Mouse (Mus musculus) hindbrain, embryonic 15.5 days (tissue): ENCODE results near the gene Ankle2. TPM values are rescaled to one million over a fixed set of nuclear protein-coding genes. Genes with fewer than 3 reads are reported as not detected.

Experiments used
- ATAC-seq: fragments of 200-750 bp; cut with Nextera tagmentation; 2 replicates; pipeline ENCODE4 v1.8.0; 2017; ENCODE audit warnings: low read depth, moderate number of reproducible peaks, moderate TSS enrichment; ENCODE audit not compliant: low FRiP score
- H3K27ac ChIP-seq: fragments of 300-500 bp; sonication (generic); replicated peaks from 2 replicates; pipeline ENCODE4 v1.5.1; 2015; ENCODE audit warnings: mild to moderate bottlenecking, inconsistent platforms
- H3K27me3 ChIP-seq: fragments of 300-500 bp; sonication (generic); 2 replicates; pipeline ENCODE4 v1.6.1; 2015; ENCODE audit warnings: control low read depth, inconsistent platforms
- H3K36me3 ChIP-seq: fragments of 300-500 bp; sonication (generic); 2 replicates; pipeline ENCODE4 v1.6.1; 2015; ENCODE audit warnings: control low read depth, inconsistent platforms
- H3K4me1 ChIP-seq: fragments of 300-500 bp; sonication (generic); replicated peaks from 2 replicates; pipeline ENCODE4 v1.6.1; 2015; ENCODE audit warnings: control low read depth, inconsistent platforms
- H3K4me2 ChIP-seq: fragments of 300-500 bp; sonication (generic); 2 replicates; pipeline ENCODE4 v1.6.1; 2015; ENCODE audit warnings: moderate library complexity, mild to moderate bottlenecking, inconsistent platforms
- H3K4me3 ChIP-seq: fragments of 300-500 bp; sonication (generic); 2 replicates; pipeline ENCODE4 v1.5.1; 2015; ENCODE audit warnings: mild to moderate bottlenecking, inconsistent platforms
- H3K9ac ChIP-seq: fragments of 300-500 bp; sonication (generic); 2 replicates; pipeline ENCODE4 v1.6.1; 2015; ENCODE audit warnings: inconsistent platforms
- H3K9me3 ChIP-seq: fragments of 300-500 bp; sonication (generic); 2 replicates; pipeline ENCODE4 v1.6.1; 2016; ENCODE audit warnings: control low read depth, inconsistent platforms
- WGBS: fragments of 180-500 bp; shearing (Covaris S2); methylation state at CpG from one replicate; pipeline ENCODE4 v1.1.7; 2015; 5-methylcytosine and 5-hydroxymethylcytosine counted together
- polyA plus RNA-seq: library from polyadenylated mRNA; unstranded; fragments of >200 nt; fragmentation: Nextera tagmentation; extraction: Ambion mirVana; gene quantifications from 2 replicates; pipeline ENCODE4 v1.2.1, GENCODE M21; 2015

The Ankle2 gene
- polyA plus RNA-seq, 1 experiment from 2014 or later = 20.5 TPM

GRCm38 (mm10) chr5:110285770-110286445 is 55.1 kb downstream of the Ankle2 start, which contains the start of the genes Pxmp2 and Pole:
TSS of gene Pxmp2 (minus strand) at chr5:110286186.
TSS of gene Pole (plus strand) at chr5:110286306.
- Histone ChIP-seq H3K4me3 (peak within 1 kb of the TSS; percentile 69), H3K4me2 (peak within 1 kb of the TSS; percentile 86), H3K9me3 (no peaks in the 10 kb centered on the region), H3K4me1 (peaks cover 16% of the 10 kb centered on the region), H3K36me3 (0 out of 2 replicates have a peak, but pooled peaks cover 2% of the 10 kb centered on the region), H3K27me3 (no peaks in the 10 kb centered on the region; the same call in 1 of the 2 replicates), H3K9ac (peak within 1 kb of the TSS; percentile 59), H3K27ac (no peak within 1 kb of the TSS)
- WGBS = under 1% methylated on average over 60 of the region's 64 CpGs
- peak; percentile 98 for ATAC-seq

DNA sequence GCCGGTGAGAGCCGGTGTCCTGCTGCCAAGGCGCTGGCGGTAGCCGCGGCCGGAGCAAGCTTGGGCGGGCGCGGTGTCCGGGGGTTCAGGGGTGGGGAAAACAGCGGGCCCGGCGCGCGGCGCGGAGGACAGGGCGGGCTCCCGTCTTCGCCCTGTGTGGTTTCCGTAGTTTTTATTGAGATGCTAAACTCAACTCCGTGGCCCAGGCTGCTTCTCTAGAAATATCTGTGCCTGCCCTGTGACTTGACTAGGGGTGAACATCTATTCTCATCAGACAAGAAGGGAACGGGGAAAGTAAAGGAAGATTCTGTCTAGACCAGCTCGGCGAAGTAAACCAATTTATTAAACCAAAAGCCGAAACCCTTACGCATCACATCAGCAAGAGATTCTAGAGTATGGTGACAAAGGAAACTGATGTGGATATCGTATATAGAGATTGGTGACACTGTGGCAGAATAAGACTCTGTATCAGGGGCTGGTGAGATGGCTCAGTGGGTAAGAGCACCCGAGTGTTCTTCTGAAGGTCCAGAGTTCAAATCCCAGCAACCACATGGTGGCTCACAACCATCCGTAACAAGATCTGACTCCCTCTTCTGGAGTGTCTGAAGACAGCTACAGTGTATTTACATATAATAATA is 55.8 kb downstream of the Ankle2 start:
- 4% methylated on average over 31 of the region's 31 CpGs for WGBS
- Histone ChIP-seq H3K9me3 (no peaks in the 10 kb centered on the region), H3K27me3 (no peaks in the 10 kb centered on the region; the same call in 1 of the 2 replicates), H3K4me1 (peaks cover 16% of the 10 kb centered on the region), H3K27ac (no peak overlapping the region), H3K4me2 (peak overlapping the region; percentile 86), H3K36me3 (peaks cover 7% of the 10 kb centered on the region; the same call in 1 of the 2 replicates), H3K4me3 (peak overlapping the region; percentile 69), H3K9ac (peak overlapping the region; percentile 59)
- no peak; the same call in 1 of the 2 replicates for ATAC-seq

DNA sequence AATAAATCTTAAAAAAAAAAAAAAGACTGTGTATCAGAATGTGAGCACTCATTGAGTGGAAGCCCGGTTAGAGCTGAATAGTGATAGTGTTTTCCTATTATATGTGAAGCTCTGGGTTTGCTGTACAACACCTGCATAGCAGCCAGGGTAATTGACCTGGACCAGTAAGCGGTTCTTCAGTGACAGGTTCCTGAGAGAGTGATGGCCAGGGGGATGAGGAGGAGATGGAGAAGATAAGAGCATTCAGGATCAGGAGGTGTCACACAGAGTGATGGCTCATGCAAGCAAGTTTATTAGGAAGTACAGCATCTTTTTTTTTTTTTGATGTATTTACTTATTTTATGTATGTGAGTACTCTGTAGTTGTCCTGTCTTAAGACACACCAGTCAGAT is 56.3 kb downstream of the Ankle2 start:
- H3K27ac ChIP-seq = no peak overlapping the region
- ATAC-seq = no peak
- H3K27me3 ChIP-seq = no peaks in the 10 kb centered on the region; the same call in 1 of the 2 replicates
- 80% methylated on average over 2 of the region's 2 CpGs for WGBS
- peak overlapping the region; percentile 86 for H3K4me2 ChIP-seq
- no peaks in the 10 kb centered on the region for H3K9me3 ChIP-seq
- no peak overlapping the region for H3K9ac ChIP-seq
- H3K4me3 ChIP-seq = peak overlapping the region; percentile 69
- peaks cover 8% of the 10 kb centered on the region; the same call in 1 of the 2 replicates for H3K36me3 ChIP-seq
- peaks cover 16% of the 10 kb centered on the region for H3K4me1 ChIP-seq

- Histone ChIP-seq H3K9me3 (no peaks in the 10 kb centered on the region), H3K27ac (no peak overlapping the region), H3K9ac (no peak overlapping the region), H3K4me2 (no peak overlapping the region), H3K4me3 (no peak overlapping the region), H3K4me1 (peaks cover 5% of the 10 kb centered on the region; the same call in 1 of the 2 replicates), H3K36me3 (peaks cover 13% of the 10 kb centered on the region; the same call in 1 of the 2 replicates), H3K27me3 (no peaks in the 10 kb centered on the region)
- ATAC-seq = no peak
- WGBS = 93% methylated on average over 1 of the region's 1 CpGs
Observed at GRCm38 (mm10) chr5:110291649-110292048, 60.8 kb downstream of the Ankle2 start.

GRCm38 (mm10) chr5:110296637-110297036 is 65.8 kb downstream of the Ankle2 start:
- H3K9ac ChIP-seq = no peak overlapping the region
- no peaks in the 10 kb centered on the region for H3K4me1 ChIP-seq
- H3K27ac ChIP-seq = no peak overlapping the region
- peaks cover 10% of the 10 kb centered on the region; the same call in 1 of the 2 replicates for H3K36me3 ChIP-seq
- no peaks in the 10 kb centered on the region for H3K9me3 ChIP-seq
- no peak overlapping the region for H3K4me3 ChIP-seq
- H3K4me2 ChIP-seq = no peak overlapping the region
- H3K27me3 ChIP-seq = no peaks in the 10 kb centered on the region
- WGBS = 100% methylated on average over 1 of the region's 1 CpGs
- ATAC-seq = no peak

DNA sequence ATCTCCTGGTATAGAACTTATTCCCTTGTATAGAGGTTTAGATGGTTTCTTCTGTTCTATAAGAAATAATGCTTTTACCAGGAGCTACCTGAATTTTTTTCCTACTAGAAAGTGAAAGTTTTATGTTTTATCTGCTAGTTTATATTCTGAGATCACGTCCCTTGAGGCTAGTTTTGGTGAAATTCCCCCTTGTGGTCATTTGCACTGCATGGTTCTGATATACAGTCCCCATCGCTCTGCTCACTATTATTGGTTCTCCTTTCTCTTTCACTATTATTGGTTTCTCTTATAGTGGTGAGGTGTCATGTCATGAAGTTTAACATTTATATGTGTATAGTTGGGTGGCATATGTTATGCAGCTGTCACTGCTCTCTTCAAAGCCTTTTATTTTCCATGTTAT is 69.8 kb downstream of the Ankle2 start:
- ATAC-seq = no peak
- 96% methylated on average over 2 of the region's 2 CpGs for WGBS
- Histone ChIP-seq H3K27ac (no peak overlapping the region), H3K4me3 (no peak overlapping the region), H3K9ac (no peak overlapping the region), H3K36me3 (peaks cover 16% of the 10 kb centered on the region; the same call in 1 of the 2 replicates), H3K4me2 (no peak overlapping the region), H3K4me1 (no peaks in the 10 kb centered on the region), H3K9me3 (no peaks in the 10 kb centered on the region), H3K27me3 (no peaks in the 10 kb centered on the region)

Other genes starting within 250 kb of the Ankle2 start
- gene Zfp932, start 234.5 kb upstream of the Ankle2 start, polyA plus RNA-seq = 20.3 and 20.5 TPM in 2 replicates
- gene Gm17655, start 158.5 kb upstream of the Ankle2 start, polyA plus RNA-seq = 4.3 and 6.4 TPM in 2 replicates
- 0.29 and 0.35 TPM in 2 replicates for gene Gm35315, start 136.6 kb upstream of the Ankle2 start, polyA plus RNA-seq
- 6.0 and 6.1 TPM in 2 replicates for gene Plcxd1, start 131.0 kb upstream of the Ankle2 start, polyA plus RNA-seq
- 61.1 and 63.6 TPM in 2 replicates for gene Gtpbp6, start 122.8 kb upstream of the Ankle2 start, polyA plus RNA-seq
- gene Zfp605, start 120.9 kb upstream of the Ankle2 start, polyA plus RNA-seq = 13.3 and 16.2 TPM in 2 replicates
- 72.9 and 76.5 TPM in 2 replicates for gene Chfr, start 95.2 kb upstream of the Ankle2 start, polyA plus RNA-seq
- gene Golga3, start 54.3 kb upstream of the Ankle2 start, polyA plus RNA-seq = 23.2 and 24.8 TPM in 2 replicates
- 91.4 and 97.9 TPM in 2 replicates for gene Pgam5, start 38.9 kb downstream of the Ankle2 start, polyA plus RNA-seq
- 11.9 TPM in 2 replicates for gene Pxmp2, start 55.2 kb downstream of the Ankle2 start, polyA plus RNA-seq
- gene Pole, start 55.3 kb downstream of the Ankle2 start, polyA plus RNA-seq = 8.3 and 10.1 TPM in 2 replicates
- gene P2rx2, start 112.2 kb downstream of the Ankle2 start, polyA plus RNA-seq = 10.2 and 10.7 TPM in 2 replicates
- gene Lrcol1, start 113.7 kb downstream of the Ankle2 start, polyA plus RNA-seq = not detected in 2 replicates
- 20.8 and 25.1 TPM in 2 replicates for gene Fbrsl1, start 217.5 kb downstream of the Ankle2 start, polyA plus RNA-seq